Mouse (Mus musculus) ES-E14 (cell line): ENCODE data around the gene Lsm14a.

Source experiments
- HCFC1 ChIP-seq: IDR thresholded peaks from 2 replicates; pipeline ENCODE4 v1.6.1; 2012; ENCODE audit warnings: low read length, inconsistent platforms, borderline replicate concordance; ENCODE audit not compliant: insufficient read depth
- ZC3H11A ChIP-seq: IDR thresholded peaks from 2 replicates; pipeline ENCODE4 v1.6.1; 2012; ENCODE audit warnings: low read depth, mild to moderate bottlenecking, inconsistent platforms, low read length, borderline replicate concordance

GRCm38 (mm10) chr7:34388445-34389276 is 4.5 kb downstream of the Lsm14a start:
- TF ChIP-seq HCFC1 = no peak
- no peak for TF ChIP-seq ZC3H11A
